Mouse (Mus musculus): ENCODE data around the gene Dnajb12.
A peak's percentile ranks its signal among the peaks of the same experiment; 100 is the strongest.

Gene Dnajb12

DNA sequence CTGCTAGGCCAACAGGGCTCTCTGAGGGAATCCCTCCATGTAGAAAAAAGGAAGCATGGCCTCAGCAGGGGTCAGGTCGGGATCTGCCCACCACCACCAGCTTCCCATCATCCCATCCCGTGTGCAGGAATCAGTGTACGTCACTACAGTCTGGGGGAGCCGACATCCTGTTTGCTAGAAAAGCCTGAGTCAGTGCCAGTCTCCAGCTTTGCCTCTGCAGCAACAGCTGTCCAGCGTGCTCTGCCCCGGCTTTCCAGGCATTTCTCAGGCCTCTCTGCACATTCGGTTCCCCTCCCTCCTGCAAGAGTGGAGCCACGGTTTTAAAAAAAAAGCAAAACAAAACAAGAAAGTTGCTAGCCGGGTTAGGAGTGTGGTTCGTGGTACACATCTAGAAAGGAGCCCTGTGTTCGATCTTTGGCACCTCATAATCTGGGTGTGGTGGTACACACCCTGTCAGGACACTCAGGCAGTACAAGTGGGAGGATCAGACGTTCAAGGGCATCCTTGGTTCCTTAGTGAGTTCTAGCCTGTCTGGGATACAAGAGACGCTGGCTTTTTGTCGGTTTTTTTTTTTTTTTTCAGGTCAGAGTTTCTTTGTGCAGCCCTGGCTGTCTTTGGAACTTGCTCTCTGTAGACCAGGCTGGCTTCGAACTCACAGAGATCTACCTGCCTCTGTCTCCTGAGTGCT lies 40.3 kb downstream of the Dnajb12 start:
- peak; percentile 72 to 78 for DNase-seq (ENCODE audit: low spot score in 2 of 2)

DNA sequence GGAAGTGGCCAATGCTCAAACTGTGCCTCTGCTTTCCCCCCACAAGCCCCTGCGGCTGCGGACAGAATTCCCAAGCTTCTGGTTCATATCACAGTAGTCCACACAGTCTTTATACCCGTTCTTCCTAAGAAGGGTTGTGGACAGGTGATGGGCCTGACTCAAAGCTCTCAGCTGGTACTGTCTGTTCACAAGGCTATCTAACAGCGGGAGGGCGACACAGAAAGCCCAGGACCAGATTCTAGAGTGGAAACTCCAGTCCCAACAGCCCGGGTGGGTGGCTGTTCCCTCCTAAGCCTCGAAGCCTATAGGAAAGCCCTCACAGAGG lies 41.1 kb downstream of the Dnajb12 start:
- no peak for DNase-seq (ENCODE audit: low spot score in 2 of 2)

GRCm38 (mm10) chr10:59920810-59921681 lies 41.7 kb downstream of the Dnajb12 start:
- DNase-seq (ENCODE audit: low spot score in 2 of 2) = peak; percentile 64 to 72

DNA sequence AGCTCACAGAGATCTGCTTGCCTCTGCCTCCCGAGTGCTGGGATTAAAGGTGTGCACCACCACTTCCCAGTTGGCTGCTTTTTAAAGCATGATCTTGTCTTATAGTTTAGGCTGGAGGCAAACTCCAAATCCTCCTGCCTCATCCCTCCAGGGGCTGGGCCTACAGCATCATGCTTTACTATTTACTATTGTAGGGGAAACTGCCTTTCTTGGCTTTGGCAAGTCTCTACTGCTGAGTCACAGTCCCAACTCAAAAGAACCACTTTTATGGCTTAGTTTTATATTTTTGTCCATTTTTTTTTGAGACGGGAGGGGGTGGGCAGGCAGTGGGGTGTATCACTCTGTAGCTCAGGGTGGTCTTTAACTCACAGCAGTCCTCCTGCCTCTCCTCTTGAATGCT lies 44.1 kb downstream of the Dnajb12 start:
- DNase-seq (ENCODE audit: low spot score in 2 of 2) = no peak

- no peak for DNase-seq (ENCODE audit: low spot score in 2 of 2)
These were observed 44.9 kb downstream of the Dnajb12 start for GRCm38 (mm10) chr10:59924305-59924704.

DNA sequence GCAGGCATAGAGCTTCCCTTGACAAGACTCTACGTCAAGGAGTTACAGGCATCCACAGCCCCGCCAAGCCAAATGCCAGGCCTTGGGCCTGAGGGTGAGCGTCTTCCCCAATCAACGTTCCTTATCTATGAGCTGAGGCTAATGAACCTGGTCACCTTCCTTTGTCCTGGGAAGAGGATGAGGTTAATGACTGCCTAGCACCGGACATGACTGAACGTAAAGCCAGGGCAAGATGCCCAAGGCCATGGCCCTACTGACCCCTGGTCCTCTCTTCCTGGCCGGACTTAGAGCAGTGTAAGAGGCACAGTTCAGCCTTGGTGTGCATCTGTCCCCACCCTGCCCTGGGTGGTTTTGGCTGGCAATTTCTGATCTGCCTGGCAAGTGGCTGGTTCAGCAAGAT lies 49.8 kb downstream of the Dnajb12 start:
- DNase-seq (ENCODE audit: low spot score in 2 of 2) = no peak

DNA sequence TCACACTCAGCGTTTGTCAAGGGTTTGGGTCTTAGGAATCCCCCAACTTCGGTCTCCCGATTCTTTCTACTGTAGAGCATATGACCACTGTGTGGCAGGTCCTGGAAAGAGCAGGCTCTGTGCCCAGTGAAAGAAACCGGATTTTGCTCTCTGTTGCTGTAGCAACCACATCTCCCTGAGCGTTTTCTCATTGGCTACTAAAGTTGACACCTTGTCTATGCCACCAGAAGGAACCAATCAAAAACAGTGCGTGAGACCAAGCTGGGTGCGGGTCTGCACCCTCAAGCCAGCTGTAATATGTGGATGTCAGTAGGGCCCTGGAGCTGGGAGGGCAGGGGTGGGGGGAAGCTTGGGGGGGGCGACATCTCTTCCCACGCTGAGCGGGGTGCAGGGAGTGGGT lies 51.6 kb downstream of the Dnajb12 start:
- no peak for DNase-seq (ENCODE audit: low spot score in 2 of 2)

- no peak for DNase-seq (ENCODE audit: low spot score in 2 of 2)
These were observed 53.2 kb downstream of the Dnajb12 start for GRCm38 (mm10) chr10:59932521-59932920.

DNA sequence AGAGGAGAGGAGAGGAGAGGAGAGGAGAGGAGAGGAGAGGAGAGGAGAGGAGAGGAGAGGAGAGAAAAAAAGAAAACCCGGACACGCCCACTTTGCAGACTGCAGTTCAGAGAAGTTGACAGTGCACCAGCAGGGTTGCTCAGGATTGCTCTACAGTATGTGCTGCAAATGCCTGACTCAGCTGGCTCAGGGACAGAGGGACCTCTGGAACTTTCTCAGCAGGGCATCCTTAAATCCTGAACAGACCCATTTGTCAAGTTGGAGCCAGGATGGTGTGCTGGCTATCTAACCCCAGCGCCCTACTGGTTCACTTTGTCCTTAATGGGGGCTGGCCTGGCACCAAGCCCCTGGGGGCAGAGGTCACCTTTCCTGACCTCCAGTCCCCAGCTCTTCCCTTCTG lies 54.7 kb downstream of the Dnajb12 start:
- DNase-seq (ENCODE audit: low spot score in 2 of 2) = no peak

DNA sequence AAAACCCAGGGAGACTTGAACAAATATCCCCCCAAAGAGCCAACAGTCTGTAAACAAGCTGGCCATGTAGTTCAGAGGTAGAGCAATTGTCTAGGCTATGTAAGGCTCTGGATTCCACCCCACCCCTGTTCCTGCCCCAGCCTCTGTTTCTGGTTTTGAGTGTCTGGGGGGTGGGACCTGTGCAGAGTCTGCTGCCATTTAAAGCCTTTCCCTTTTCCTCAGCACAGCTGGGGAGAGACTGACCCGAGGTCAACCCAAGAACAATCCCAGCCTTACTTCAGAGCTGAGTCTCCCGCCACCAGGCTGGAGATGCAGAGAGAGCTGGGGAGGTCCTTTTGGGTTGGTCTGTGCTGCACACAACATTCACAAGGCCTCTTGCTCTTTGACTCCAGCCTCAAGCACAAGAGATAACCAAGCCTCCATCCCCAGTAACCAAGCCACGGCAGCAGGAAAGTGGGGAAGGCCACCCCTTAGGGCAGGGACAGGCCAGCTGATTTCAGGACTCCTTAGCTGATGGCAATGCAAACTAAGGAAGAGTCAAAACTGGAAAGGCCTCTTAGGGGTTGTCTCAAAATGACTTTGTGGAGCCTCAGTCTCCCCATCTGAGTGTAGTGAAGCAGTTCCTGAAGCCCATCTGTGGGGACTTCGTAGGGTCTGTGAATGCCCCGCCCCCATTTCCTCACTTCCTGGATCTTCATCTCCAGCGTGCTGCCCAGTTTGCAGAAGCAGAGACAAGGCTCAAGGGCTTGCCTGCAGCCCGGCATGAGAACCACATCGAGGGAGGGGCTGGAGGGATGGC lies 56.9 kb downstream of the Dnajb12 start:
- no peak for DNase-seq (ENCODE audit: low spot score in 2 of 2)

DNA sequence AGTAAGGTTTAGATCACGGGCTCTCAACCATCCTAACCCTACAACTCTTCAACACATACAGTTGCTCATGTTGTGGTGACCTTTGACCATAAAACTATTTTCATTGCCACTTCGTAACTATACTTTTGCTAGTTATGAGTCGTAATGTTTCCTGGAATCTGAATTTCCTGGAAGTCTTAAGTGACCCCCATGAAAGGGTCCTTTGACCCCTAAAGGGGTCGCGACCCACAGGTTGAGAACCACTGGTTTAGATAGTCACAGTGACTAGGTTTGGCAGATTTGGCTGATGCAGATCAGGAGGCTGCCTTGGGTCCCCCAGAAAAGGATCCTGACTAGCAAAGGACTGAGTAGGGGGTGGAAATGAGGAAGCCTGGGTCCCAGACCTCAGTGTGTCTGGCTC lies 59.3 kb downstream of the Dnajb12 start:
- DNase-seq (ENCODE audit: low spot score in 2 of 2) = no peak

DNA sequence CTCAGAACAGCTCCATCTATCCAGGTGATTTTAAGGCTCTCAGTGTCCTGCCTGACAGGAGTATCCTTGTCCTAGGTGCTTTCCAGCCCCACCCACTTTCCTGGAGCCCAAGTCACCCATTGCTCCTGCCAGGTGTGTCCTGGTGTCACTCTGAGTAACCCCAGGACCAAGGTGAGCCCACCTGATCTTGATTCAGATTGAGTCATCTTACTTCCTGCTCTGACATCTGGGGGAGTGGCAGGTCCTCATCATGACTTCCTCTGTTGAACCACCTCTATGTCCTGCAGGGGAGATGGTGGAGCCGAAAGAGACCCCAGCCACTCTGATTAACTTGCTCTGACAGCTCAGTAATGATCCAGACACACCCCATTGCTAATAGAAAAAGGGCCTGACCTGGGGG lies 59.7 kb downstream of the Dnajb12 start:
- DNase-seq (ENCODE audit: low spot score in 2 of 2) = no peak

DNA sequence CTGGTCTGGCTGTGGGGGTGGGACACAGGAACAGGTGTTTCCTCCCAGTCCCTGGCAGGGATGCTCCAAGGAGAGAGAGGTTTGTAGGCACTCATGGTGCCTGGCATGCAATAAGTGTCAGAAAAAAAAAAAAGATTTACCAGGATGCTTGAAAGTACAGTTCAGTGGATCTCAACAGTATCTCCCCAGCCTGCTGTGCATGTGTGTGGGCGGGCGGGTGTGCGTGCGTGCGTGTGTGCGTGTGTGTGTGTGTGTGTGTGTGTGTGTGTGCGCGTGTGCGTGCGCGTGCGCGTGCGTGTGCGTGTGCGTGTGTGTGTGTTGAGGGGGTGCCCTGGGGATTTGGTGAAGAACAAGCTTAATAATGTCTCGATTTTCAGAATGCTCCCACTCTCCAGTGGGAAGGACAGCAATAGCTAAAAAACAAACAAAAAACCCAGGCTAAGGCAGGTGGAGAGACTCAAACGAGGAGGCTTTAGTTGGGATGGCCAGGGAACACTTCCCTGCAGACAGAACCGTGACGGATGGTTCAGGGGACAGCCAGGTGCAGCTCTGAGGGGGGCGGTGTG lies 63.0 kb downstream of the Dnajb12 start:
- no peak for DNase-seq (ENCODE audit: low spot score in 2 of 2)

DNA sequence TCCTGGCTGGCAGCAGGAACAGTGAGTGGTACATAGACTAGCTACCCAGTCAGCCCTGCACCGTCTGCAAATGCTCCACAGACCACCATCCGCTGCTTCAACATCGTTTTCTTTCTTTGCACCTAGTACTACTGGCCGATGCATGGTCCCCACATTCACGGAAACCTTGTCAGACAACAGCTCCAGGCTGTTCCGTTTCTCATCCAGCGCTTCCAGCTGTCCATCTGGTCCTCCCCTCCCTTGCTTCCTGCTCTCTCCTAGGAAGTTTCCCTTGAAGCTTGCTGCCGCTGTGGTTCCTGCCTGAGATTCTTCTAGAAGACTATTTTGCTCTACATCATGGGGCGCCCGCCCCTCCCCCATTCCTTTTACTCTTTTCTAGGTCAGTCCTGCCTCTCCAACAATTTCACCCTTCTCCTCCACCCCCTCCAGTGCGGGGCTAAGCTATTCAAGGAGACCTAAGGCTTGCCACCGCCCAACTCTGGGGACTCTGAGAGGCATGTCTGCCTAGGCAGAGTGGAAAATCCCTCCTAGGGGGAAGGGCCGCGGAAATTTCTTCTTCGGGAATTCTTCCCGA lies 63.6 kb downstream of the Dnajb12 start:
- peak; percentile 59 to 68 for DNase-seq (ENCODE audit: low spot score in 2 of 2)

DNA sequence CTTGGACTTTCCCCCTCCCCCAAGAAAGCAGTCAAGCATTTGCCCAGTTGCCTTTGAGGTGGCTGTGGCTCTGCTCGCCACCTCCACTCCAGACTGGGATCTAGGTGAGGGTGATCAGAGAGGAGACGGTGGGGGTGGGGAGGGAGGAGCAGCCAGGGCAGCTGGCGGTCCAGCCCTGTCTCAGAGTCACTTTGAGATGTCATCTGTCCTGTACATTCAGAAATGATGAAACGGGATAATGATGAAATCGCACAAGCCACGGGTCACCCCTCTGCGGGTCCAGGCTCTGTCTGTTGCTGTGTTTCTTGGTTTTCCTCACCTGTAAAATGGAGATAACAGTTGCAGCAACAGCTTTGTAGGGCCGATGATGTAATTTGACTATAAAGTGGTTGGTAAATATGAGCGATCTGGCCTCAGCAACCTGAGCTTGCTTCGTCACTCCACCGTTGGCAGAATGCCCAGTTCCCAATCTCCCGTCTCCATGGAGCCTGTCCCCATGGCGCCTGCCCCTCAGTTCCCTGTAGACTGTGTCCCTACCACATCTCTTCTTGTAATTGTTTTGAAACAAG lies 64.1 kb downstream of the Dnajb12 start:
- peak in 1 of 2 experiments; percentile 82 for DNase-seq (ENCODE audit: low spot score in 2 of 2)

GRCm38 (mm10) chr10:59945416-59945815 lies 66.1 kb downstream of the Dnajb12 start:
- no peak for DNase-seq (ENCODE audit: low spot score in 2 of 2)

- no peak for DNase-seq (ENCODE audit: low spot score in 2 of 2)
These were observed 67.0 kb downstream of the Dnajb12 start for GRCm38 (mm10) chr10:59946362-59946761.

- DNase-seq (ENCODE audit: low spot score in 2 of 2) = peak in 1 of 2 experiments; percentile 52
These were observed 68.1 kb downstream of the Dnajb12 start for GRCm38 (mm10) chr10:59947296-59948073.

DNA sequence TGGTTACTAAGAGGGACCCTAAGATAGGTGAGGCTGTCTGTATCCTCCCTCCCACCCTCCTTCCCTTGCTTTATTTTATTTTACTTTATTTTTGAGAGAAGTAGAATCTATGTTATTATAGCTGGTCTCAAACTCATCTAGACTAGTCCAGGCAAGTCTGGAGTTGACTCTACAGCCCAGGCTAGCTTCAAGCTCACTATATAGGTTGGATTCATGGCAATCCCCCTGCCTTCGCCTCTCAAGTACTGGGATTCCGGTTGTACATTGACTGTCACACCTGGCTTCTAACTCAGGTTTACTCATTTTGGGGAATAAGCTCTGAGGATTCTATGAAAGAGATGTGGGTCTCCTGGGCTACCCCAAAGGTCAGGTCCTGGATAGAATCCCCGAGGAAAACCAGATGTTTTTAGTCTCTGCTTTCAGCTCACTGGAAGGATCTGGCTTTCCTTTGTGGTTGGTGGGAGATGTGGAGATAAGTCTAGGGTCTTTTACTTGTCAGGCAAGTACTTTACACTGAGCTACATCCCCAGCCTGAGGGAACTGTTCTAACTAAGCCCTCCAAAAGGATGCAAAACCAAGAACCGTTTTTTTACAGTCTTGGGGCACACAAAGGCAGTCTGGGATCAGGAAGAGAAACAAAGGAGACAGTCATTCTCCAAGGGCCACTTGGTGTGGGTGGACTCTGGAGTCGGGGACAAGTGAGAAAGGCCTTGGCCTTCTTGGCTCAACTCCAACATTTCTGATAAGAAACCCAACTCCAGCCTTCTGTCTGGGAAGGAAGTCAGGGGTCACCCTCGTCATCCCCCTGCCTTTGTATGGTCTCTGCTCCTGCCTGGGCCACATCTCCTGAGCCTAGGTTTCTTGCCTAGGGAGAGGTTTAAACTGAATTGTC lies 69.3 kb downstream of the Dnajb12 start:
- DNase-seq (ENCODE audit: low spot score in 2 of 2) = peak; percentile 52 to 65
